Mouse (Mus musculus): ENCODE results near the gene Wrap73. TPM values are rescaled to one million over a fixed set of nuclear protein-coding genes. Genes with fewer than 3 reads are reported as not detected.

Gene Wrap73
- total RNA-seq (2021) = 10 to 100 TPM; 10.8 to 15.0 TPM

- DNase-seq = peak; percentile 87 to 91
- intact Hi-C loops (cut with DNase I) = no loop called here
Observed at GRCm38 (mm10) chr4:154142211-154143040, at the start of gene Wrap73. Gene Wrap73, plus strand, starts transcription at chr4:154142372.

- DNase-seq = peak; percentile 24 to 33
- intact Hi-C loops (cut with DNase I) = no loop called here
Observed at GRCm38 (mm10) chr4:154093210-154093609, 49.0 kb upstream of the Wrap73 start.

GRCm38 (mm10) chr4:154096111-154096510 is 46.1 kb upstream of the Wrap73 start:
- intact Hi-C loops (cut with DNase I) = no loop called here
- no peak for DNase-seq

GRCm38 (mm10) chr4:154099361-154099760 is 42.8 kb upstream of the Wrap73 start:
- intact Hi-C loops (cut with DNase I) = no loop called here
- DNase-seq = no peak

GRCm38 (mm10) chr4:154103386-154103785 is 38.8 kb upstream of the Wrap73 start:
- intact Hi-C loops (cut with DNase I) = no loop called here
- no peak for DNase-seq

GRCm38 (mm10) chr4:154103912-154104311 is 38.3 kb upstream of the Wrap73 start:
- no peak for DNase-seq
- intact Hi-C loops (cut with DNase I) = no loop called here

- DNase-seq = peak; percentile 45 to 56
- intact Hi-C loops (cut with DNase I) = no loop called here
Observed at GRCm38 (mm10) chr4:154105381-154106001, 36.7 kb upstream of the Wrap73 start.

- intact Hi-C loops (cut with DNase I) = no loop called here
- no peak for DNase-seq
Observed at GRCm38 (mm10) chr4:154106497-154107061, 35.6 kb upstream of the Wrap73 start.

- intact Hi-C loops (cut with DNase I) = no loop called here
- no peak for DNase-seq
Observed at GRCm38 (mm10) chr4:154109216-154109849, 32.8 kb upstream of the Wrap73 start.

- no peak for DNase-seq
- intact Hi-C loops (cut with DNase I) = no loop called here
Observed at GRCm38 (mm10) chr4:154109850-154110243, 32.3 kb upstream of the Wrap73 start.

GRCm38 (mm10) chr4:154116421-154116820 is 25.8 kb upstream of the Wrap73 start:
- no peak for DNase-seq
- intact Hi-C loops (cut with DNase I) = no loop called here

- intact Hi-C loops (cut with DNase I) = no loop called here
- DNase-seq = no peak
Observed at GRCm38 (mm10) chr4:154118782-154119181, 23.4 kb upstream of the Wrap73 start.

GRCm38 (mm10) chr4:154119208-154119607 is 23.0 kb upstream of the Wrap73 start:
- intact Hi-C loops (cut with DNase I) = no loop called here
- no peak for DNase-seq

GRCm38 (mm10) chr4:154121800-154122199 is 20.4 kb upstream of the Wrap73 start:
- DNase-seq = no peak
- intact Hi-C loops (cut with DNase I) = no loop called here

- intact Hi-C loops (cut with DNase I) = no loop called here
- no peak for DNase-seq
Observed at GRCm38 (mm10) chr4:154122374-154122773, 19.8 kb upstream of the Wrap73 start.

GRCm38 (mm10) chr4:154123553-154123952 is 18.6 kb upstream of the Wrap73 start:
- DNase-seq = no peak
- intact Hi-C loops (cut with DNase I) = no loop called here

- DNase-seq = no peak
- intact Hi-C loops (cut with DNase I) = no loop called here
Observed at GRCm38 (mm10) chr4:154125202-154125601, 17.0 kb upstream of the Wrap73 start.

GRCm38 (mm10) chr4:154127273-154127672 is 14.9 kb upstream of the Wrap73 start:
- intact Hi-C loops (cut with DNase I) = no loop called here
- DNase-seq = no peak

GRCm38 (mm10) chr4:154129950-154130349 is 12.2 kb upstream of the Wrap73 start:
- DNase-seq = no peak
- intact Hi-C loops (cut with DNase I) = no loop called here

- no peak for DNase-seq
- intact Hi-C loops (cut with DNase I) = no loop called here
Observed at GRCm38 (mm10) chr4:154131894-154132293, 10.3 kb upstream of the Wrap73 start.

GRCm38 (mm10) chr4:154134803-154135202 is 7.4 kb upstream of the Wrap73 start:
- DNase-seq = no peak
- intact Hi-C loops (cut with DNase I) = no loop called here
